Mouse (Mus musculus) forebrain, embryonic 11.5 days (tissue): ENCODE measurements at regions not wholly inside any gene's neighbourhood (a gene's known extent, or its start where the extent isn't known, plus 50 kb on each side); places are given as distances from the start of the nearest gene placed in this dataset.

Source experiments
- ATAC-seq: fragments of 200-750 bp; cut with Nextera tagmentation; replicated peaks from 2 replicates; pipeline ENCODE4 v1.8.0; 2017; ENCODE audit warnings: moderate TSS enrichment; ENCODE audit not compliant: low FRiP score
- DNase-seq: peaks from one replicate; pipeline ENCODE4 v3.0.0-alpha.2; 2017; ENCODE audit warnings: low spot score
- H3K27ac ChIP-seq: fragments of 300-500 bp; sonication (generic); 2 replicates; pipeline ENCODE4 v1.5.1; 2014; ENCODE audit warnings: low read depth, low read length
- H3K27me3 ChIP-seq: fragments of 300-500 bp; sonication (generic); 2 replicates; pipeline ENCODE4 v1.6.1; 2014; ENCODE audit warnings: mild to moderate bottlenecking, low read length, mixed read lengths; ENCODE audit not compliant: control insufficient read depth, insufficient read depth
- H3K36me3 ChIP-seq: fragments of 300-500 bp; sonication (generic); 2 replicates; pipeline ENCODE4 v1.6.1; 2014; ENCODE audit warnings: mild to moderate bottlenecking, low read length, moderate library complexity, mixed read lengths; ENCODE audit not compliant: control insufficient read depth, insufficient read depth
- H3K4me1 ChIP-seq: fragments of 300-500 bp; sonication (generic); replicated peaks from 2 replicates; pipeline ENCODE4 v1.6.1; 2014; ENCODE audit warnings: low read length, mixed read lengths; ENCODE audit not compliant: control insufficient read depth, insufficient read depth
- H3K4me2 ChIP-seq: fragments of 300-500 bp; sonication (generic); 2 replicates; pipeline ENCODE4 v1.6.1; 2014; ENCODE audit warnings: low read depth, mild to moderate bottlenecking, low read length, moderate library complexity, mixed read lengths; ENCODE audit not compliant: severe bottlenecking
- H3K4me3 ChIP-seq: fragments of 300-500 bp; sonication (generic); 2 replicates; pipeline ENCODE4 v1.5.1; 2014; ENCODE audit warnings: low read depth, low read length
- H3K9ac ChIP-seq: fragments of 300-500 bp; sonication (generic); 2 replicates; pipeline ENCODE4 v1.6.1; 2014; ENCODE audit warnings: low read length
- H3K9me3 ChIP-seq: fragments of 300-500 bp; sonication (generic); 2 replicates; pipeline ENCODE4 v1.6.1; 2016; ENCODE audit warnings: low read length, mixed read lengths; ENCODE audit not compliant: control insufficient read depth
- WGBS: fragments of 180-500 bp; shearing (Covaris S2); extraction: QIAGEN DNeasy Blood & Tissue Kit; methylation state at CpG from one replicate; pipeline ENCODE4 v1.1.7; 2014; 5-methylcytosine and 5-hydroxymethylcytosine counted together

- Histone ChIP-seq H3K4me1 (no peaks in the 10 kb centered on the region), H3K36me3 (no peaks in the 10 kb centered on the region), H3K9ac (no peak overlapping the region), H3K4me3 (no peak overlapping the region), H3K4me2 (no peak overlapping the region), H3K27me3 (no peaks in the 10 kb centered on the region), H3K9me3 (no peaks in the 10 kb centered on the region), H3K27ac (no peak overlapping the region)
- WGBS, result 85% methylated on average over 5 of the region's 5 CpGs
- ATAC-seq (no peak), DNase-seq (no peak)
These were observed 1541.3 kb upstream of the Pcdh10 start for GRCm38 (mm10) chr3:43836865-43837264.

GRCm38 (mm10) chr3:43847386-43847785, 1530.8 kb upstream of the Pcdh10 start:
- Histone ChIP-seq H3K36me3 (no peaks in the 10 kb centered on the region), H3K4me1 (0 out of 2 replicates have a peak, but pooled peaks cover 2% of the 10 kb centered on the region), H3K9ac (no peak overlapping the region), H3K4me3 (no peak overlapping the region), H3K27ac (no peak overlapping the region), H3K4me2 (no peak overlapping the region), H3K27me3 (no peaks in the 10 kb centered on the region), H3K9me3 (no peaks in the 10 kb centered on the region)
- ATAC-seq, result peak; percentile 66; the same call in 1 of the 2 replicates
- 44% methylated on average over 4 of the region's 4 CpGs for WGBS
- no peak for DNase-seq
